ENCODE assay signal across 9 mouse cellular contexts in genomic region chr4:131409805-131410204, GRCm38 (mm10).
DNase-seq lines count a peak whose midpoint lies in the region; ATAC-seq and TF ChIP-seq lines count a peak whose summit lies in the region.
"Had no signal": no experiment of that assay in that cellular context is flagged by ENCODE, and none has a peak within 500 bp of the region (broad histone marks: within the 10 kb centered on the region; RNA-seq: fewer than 3 reads in every experiment).

No protein-coding gene starts in this region.

- no peaks in the 10 kb centered on the region for H3K79me2 ChIP-seq in heart, adult 2 months (replicated peaks; ENCODE audit: control insufficient read depth, insufficient read depth, low read length)

- H3K4me2 ChIP-seq in heart, embryonic 11.5 days: no peak overlapping the region
- no peak overlapping the region for H3K4me2 ChIP-seq in kidney, embryonic 14.5 days (replicated peaks; ENCODE audit: low read depth, low read length)
- H3K4me2 ChIP-seq in midbrain, embryonic 13.5 days (replicated peaks): no peak overlapping the region
- H3K4me2 ChIP-seq: liver, embryonic 15.5 days had no signal

- peak in 1 of 2 experiments; percentile 35 for DNase-seq in heart, adult 2 months
- DNase-seq in thymus, adult 2 months: peak; percentile 23
- no peak for DNase-seq in thymus, postnatal 25 days
- DNase-seq in embryo, embryonic 10 days (ENCODE audit: low spot score): peak; percentile 76

- peak; percentile 72 for TF ChIP-seq CTCF in heart, adult 2 months (IDR thresholded peaks at IDR 0.05)
- peak; percentile 71; the same call in 1 of the 2 replicates for TF ChIP-seq CTCF in thymus, adult 2 months (IDR thresholded peaks at IDR 0.05; ENCODE audit: borderline replicate concordance, control insufficient read depth, extremely low read depth, insufficient read depth, low read length, poor library complexity)

- no peaks in the 10 kb centered on the region for H3K27me3 ChIP-seq in heart, adult 2 months (ENCODE audit: control insufficient read depth, insufficient read depth, low read length)
- no peaks in the 10 kb centered on the region; the same call in 1 of the 2 replicates for H3K27me3 ChIP-seq in heart, embryonic 11.5 days (ENCODE audit: control insufficient read depth, insufficient read depth, low read length)
- H3K27me3 ChIP-seq in thymus, adult 2 months (ENCODE audit: control insufficient read depth, insufficient read depth, low read length): no peaks in the 10 kb centered on the region
- H3K27me3 ChIP-seq in kidney, embryonic 14.5 days (ENCODE audit: control insufficient read depth, insufficient read depth, low read length): no peaks in the 10 kb centered on the region
- no peaks in the 10 kb centered on the region for H3K27me3 ChIP-seq in midbrain, embryonic 13.5 days
- H3K27me3 ChIP-seq: liver, embryonic 15.5 days had no signal

- no peaks in the 10 kb centered on the region for H3K36me3 ChIP-seq in heart, adult 2 months (ENCODE audit: control insufficient read depth, insufficient read depth, low read length)
- H3K36me3 ChIP-seq in heart, embryonic 11.5 days (ENCODE audit: control insufficient read depth, insufficient read depth, low read length): no peaks in the 10 kb centered on the region
- H3K36me3 ChIP-seq in thymus, adult 2 months (ENCODE audit: control insufficient read depth, insufficient read depth, low read length): no peaks in the 10 kb centered on the region
- H3K36me3 ChIP-seq in kidney, embryonic 14.5 days (ENCODE audit: control insufficient read depth, insufficient read depth, low read length): no peaks in the 10 kb centered on the region
- no peaks in the 10 kb centered on the region for H3K36me3 ChIP-seq in midbrain, embryonic 13.5 days
- H3K36me3 ChIP-seq: liver, embryonic 15.5 days had no signal

- no peaks in the 10 kb centered on the region for H3K9me3 ChIP-seq in heart, embryonic 11.5 days (replicated peaks; ENCODE audit: control insufficient read depth, low read length)
- no peaks in the 10 kb centered on the region for H3K9me3 ChIP-seq in kidney, embryonic 14.5 days (ENCODE audit: control insufficient read depth, low read length)
- no peaks in the 10 kb centered on the region for H3K9me3 ChIP-seq in midbrain, embryonic 13.5 days
- H3K9me3 ChIP-seq: liver, embryonic 15.5 days had no signal

- TF ChIP-seq EP300 in heart, adult 2 months (IDR thresholded peaks at IDR 0.05; ENCODE audit: insufficient read depth, low read depth, low read length): no peak

- intact Hi-C loops in heart, adult 2 months (cut with DNase I): no loop called here

- 34% methylated on average over 3 of the region's 3 CpGs for WGBS in heart, adult 2 months
- WGBS in heart, embryonic 11.5 days (ENCODE audit: insufficient replicate concordance): 22% methylated on average over 3 of the region's 3 CpGs
- 28% methylated on average over 3 of the region's 3 CpGs for WGBS in thymus, adult 2 months
- WGBS in kidney, embryonic 14.5 days: 39% methylated on average over 3 of the region's 3 CpGs
- WGBS in midbrain, embryonic 13.5 days: 21% methylated on average over 3 of the region's 3 CpGs

- H3K9ac ChIP-seq in heart, adult 2 months (ENCODE audit: low read depth, low read length): no peak overlapping the region
- no peak overlapping the region for H3K9ac ChIP-seq in heart, embryonic 11.5 days (ENCODE audit: low read depth, low read length)
- H3K9ac ChIP-seq in kidney, embryonic 14.5 days (ENCODE audit: low read depth, low read length): no peak overlapping the region
- no peak overlapping the region for H3K9ac ChIP-seq in midbrain, embryonic 13.5 days (replicated peaks)
- H3K9ac ChIP-seq: liver, embryonic 15.5 days had no signal

- no peak overlapping the region for H3K4me3 ChIP-seq in heart, adult 2 months
- no peak overlapping the region for H3K4me3 ChIP-seq in heart, embryonic 11.5 days (ENCODE audit: low read depth, low read length)
- H3K4me3 ChIP-seq in thymus, adult 2 months (ENCODE audit: control insufficient read depth, insufficient read depth, low read length): no peak overlapping the region
- H3K4me3 ChIP-seq in kidney, embryonic 14.5 days (ENCODE audit: low read length): no peak overlapping the region
- H3K4me3 ChIP-seq in midbrain, embryonic 13.5 days (replicated peaks): no peak overlapping the region
- H3K4me3 ChIP-seq: liver, embryonic 15.5 days had no signal

- no peak overlapping the region for H3K27ac ChIP-seq in heart, adult 2 months
- H3K27ac ChIP-seq in heart, embryonic 11.5 days (ENCODE audit: low read depth, low read length): no peak overlapping the region
- no peak overlapping the region for H3K27ac ChIP-seq in thymus, adult 2 months (ENCODE audit: control insufficient read depth, insufficient read depth, low read length)
- no peak overlapping the region for H3K27ac ChIP-seq in kidney, embryonic 14.5 days (ENCODE audit: low read depth, low read length)
- H3K27ac ChIP-seq in midbrain, embryonic 13.5 days: no peak overlapping the region
- H3K27ac ChIP-seq: liver, embryonic 15.5 days had no signal

- no peak for ATAC-seq in heart, embryonic 11.5 days (replicated peaks; ENCODE audit: insufficient number of reproducible peaks, low FRiP score, low TSS enrichment)
- 0 out of 2 replicates have a peak, but pooled peaks have one; percentile 55 for ATAC-seq in kidney, embryonic 14.5 days (ENCODE audit: low FRiP score, low TSS enrichment)
- ATAC-seq in midbrain, embryonic 13.5 days: 0 out of 2 replicates have a peak, but pooled peaks have one; percentile 17
- no peak for ATAC-seq in inflammation-experienced regulatory T-cells, adult 6 months

- no peak for TF ChIP-seq POLR2A in heart, adult 2 months (IDR thresholded peaks at IDR 0.05; ENCODE audit: insufficient read depth, low read depth, low read length)
- no peak for TF ChIP-seq POLR2A in thymus, adult 2 months (IDR thresholded peaks at IDR 0.05; ENCODE audit: control insufficient read depth, extremely low read depth, insufficient read depth, low read length, poor library complexity)

- H3K4me1 ChIP-seq in heart, adult 2 months (ENCODE audit: control insufficient read depth, insufficient read depth, low read length): no peaks in the 10 kb centered on the region
- no peaks in the 10 kb centered on the region for H3K4me1 ChIP-seq in heart, embryonic 11.5 days (ENCODE audit: control insufficient read depth, insufficient read depth, low read length)
- H3K4me1 ChIP-seq in thymus, adult 2 months (replicated peaks; ENCODE audit: control insufficient read depth, insufficient read depth, low read length): no peaks in the 10 kb centered on the region
- peaks cover 21% of the 10 kb centered on the region; the same call in 1 of the 2 replicates for H3K4me1 ChIP-seq in kidney, embryonic 14.5 days (ENCODE audit: control insufficient read depth, insufficient read depth, low read length)
- peaks cover 20% of the 10 kb centered on the region for H3K4me1 ChIP-seq in midbrain, embryonic 13.5 days (replicated peaks)
- H3K4me1 ChIP-seq: liver, embryonic 15.5 days had no signal

Comparison
In these comparisons a context has a peak if more than half of its experiments do, and no peak if none do; other contexts are left out.
1. ATAC-seq: peak in kidney, embryonic 14.5 days (single experiment) and midbrain, embryonic 13.5 days (single experiment); none in heart, embryonic 11.5 days (single experiment) and inflammation-experienced regulatory T-cells, adult 6 months (single experiment).